Mouse (Mus musculus) myocyte (in vitro differentiated cells): ENCODE data around the gene Ntsr1. TPM values are rescaled to one million over a fixed set of nuclear protein-coding genes. Genes with fewer than 3 reads are reported as not detected.

Experiments
- H3K27me3 ChIP-seq: one replicate; pipeline ENCODE4 v1.6.1; 2011; ENCODE audit not compliant: control insufficient read depth, insufficient read depth, insufficient read length
- H3K36me3 ChIP-seq: one replicate; pipeline ENCODE4 v1.6.1; 2011; ENCODE audit not compliant: control insufficient read depth, insufficient read depth
- H3K4me2 ChIP-seq: one replicate; pipeline ENCODE4 v1.6.1; 2011; ENCODE audit warnings: low read depth, control low read depth
- H3K4me3 ChIP-seq: one replicate; pipeline ENCODE4 v1.5.1; 2011; ENCODE audit warnings: mild to moderate bottlenecking, control low read depth, moderate library complexity
- H3K79me2 ChIP-seq: one replicate; pipeline ENCODE4 v1.6.1; 2011; ENCODE audit not compliant: control insufficient read depth, insufficient read depth
- H3ac ChIP-seq: one replicate; pipeline ENCODE4 v1.6.1; 2011; ENCODE audit not compliant: control insufficient read depth, insufficient read length
- CEBPB ChIP-seq: IDR thresholded peaks from 2 replicates; pipeline ENCODE4 v1.6.1; 2011; ENCODE audit warnings: mild to moderate bottlenecking, moderate library complexity; ENCODE audit not compliant: poor library complexity, insufficient read depth, severe bottlenecking
- E2F4 ChIP-seq: IDR thresholded peaks from one replicate; pipeline ENCODE4 v1.6.1; 2011; ENCODE audit warnings: mild to moderate bottlenecking, control low read depth, moderate library complexity; ENCODE audit not compliant: insufficient read depth
- MAX ChIP-seq: IDR thresholded peaks from one replicate; pipeline ENCODE4 v1.6.1; 2011; ENCODE audit warnings: low read depth, mild to moderate bottlenecking, control low read depth
- MYOD1 ChIP-seq, 3 experiments: IDR thresholded peaks; one replicate each; pipeline ENCODE4 v1.6.1; 2011; ENCODE audit warnings: control low read depth in 2 of 3, low read depth in 2 of 3, mild to moderate bottlenecking in 2 of 3, moderate library complexity in 1 of 3; ENCODE audit not compliant: insufficient read length in 2 of 3, control insufficient read depth in 1 of 3
- MYOG ChIP-seq, 3 experiments: IDR thresholded peaks; one replicate each; pipeline ENCODE4 v1.6.1; 2011; ENCODE audit warnings: control low read depth in 2 of 3, low read depth in 2 of 3, mild to moderate bottlenecking in 2 of 3; ENCODE audit not compliant: insufficient read length in 2 of 3, control insufficient read depth in 1 of 3, insufficient read depth in 1 of 3
- POLR2A ChIP-seq: IDR thresholded peaks from one replicate; pipeline ENCODE4 v1.6.1; 2011; ENCODE audit warnings: low read depth, mild to moderate bottlenecking, control low read depth, moderate library complexity; ENCODE audit not compliant: insufficient read length
- POLR2AphosphoS2 ChIP-seq: IDR thresholded peaks from one replicate; pipeline ENCODE4 v1.6.1; 2011; ENCODE audit warnings: low read depth, control low read depth; ENCODE audit not compliant: insufficient read length
- REST ChIP-seq: IDR thresholded peaks from one replicate; pipeline ENCODE4 v1.6.1; 2011; ENCODE audit warnings: mild to moderate bottlenecking, control low read depth, moderate library complexity; ENCODE audit not compliant: insufficient read depth, insufficient read length
- SRF ChIP-seq: IDR thresholded peaks from one replicate; pipeline ENCODE4 v1.6.1; 2011; ENCODE audit warnings: low read depth; ENCODE audit not compliant: control insufficient read depth, insufficient read length
- TCF12 ChIP-seq: IDR thresholded peaks from one replicate; pipeline ENCODE4 v1.6.1; 2011; ENCODE audit warnings: mild to moderate bottlenecking, control low read depth; ENCODE audit not compliant: poor library complexity, insufficient read depth, severe bottlenecking
- TCF3 ChIP-seq: IDR thresholded peaks from one replicate; pipeline ENCODE4 v1.6.1; 2011; ENCODE audit warnings: low read depth, control low read depth; ENCODE audit not compliant: insufficient read length
- USF1 ChIP-seq: IDR thresholded peaks from one replicate; pipeline ENCODE4 v1.6.1; 2011; ENCODE audit warnings: low read depth, mild to moderate bottlenecking, control low read depth, moderate library complexity
- polyA plus RNA-seq: library from polyadenylated mRNA; unstranded; fragments of >200 nt; fragmentation: generic; extraction: Trizol; gene quantifications from one replicate; pipeline ENCODE4 v1.2.1, GENCODE M21; 2012; ENCODE audit warnings: missing spikeins

Ntsr1 gene
- not detected for polyA plus RNA-seq

DNA sequence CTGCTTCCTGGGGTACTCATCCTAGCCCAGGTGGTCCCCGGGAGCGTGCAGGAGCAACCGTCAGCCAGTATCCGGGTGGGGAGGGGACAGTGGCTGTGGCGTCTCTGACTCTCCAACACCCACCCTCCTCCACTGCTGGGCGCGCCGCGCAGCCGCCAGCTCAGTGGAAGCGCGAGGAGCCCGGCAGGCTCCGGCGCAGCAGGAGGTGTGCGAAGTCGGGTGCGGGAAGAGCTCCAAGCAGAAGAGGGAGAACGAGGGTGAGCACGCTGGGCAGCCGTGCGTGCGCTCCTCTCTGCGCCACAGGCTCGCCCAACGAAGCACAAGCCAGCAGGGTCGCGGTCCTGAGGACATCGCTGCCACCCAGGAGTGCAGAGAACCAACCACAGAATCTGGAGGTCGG is at the start of gene Ntsr1:
TSS of gene Ntsr1 (plus strand) at position 236 of the 400 bp plus-strand sequence.
- H3K27me3 ChIP-seq: peaks cover 74% of the 10 kb centered on the region
- H3K4me3 ChIP-seq: no peak within 1 kb of the TSS
- no peak within 1 kb of the TSS for H3K4me2 ChIP-seq
- no peaks in the 10 kb centered on the region for H3K36me3 ChIP-seq
- H3ac ChIP-seq: no peak within 1 kb of the TSS
- no peaks in the 10 kb centered on the region for H3K79me2 ChIP-seq
- TF ChIP-seq E2F4 (no peak), MYOD1 (IDR thresholded peaks at IDR 0.05; ENCODE audit: control insufficient read depth in 1 of 3, insufficient read length in 2 of 3, low read depth in 2 of 3) (no peak), SRF (no peak), POLR2A (no peak), POLR2AphosphoS2 (no peak), USF1 (no peak), MAX (no peak), CEBPB (no peak), REST (no peak), MYOG (IDR thresholded peaks at IDR 0.05; ENCODE audit: control insufficient read depth in 1 of 3, insufficient read depth in 1 of 3, insufficient read length in 2 of 3, low read depth in 2 of 3) (no peak), TCF3 (no peak), TCF12 (no peak)

DNA sequence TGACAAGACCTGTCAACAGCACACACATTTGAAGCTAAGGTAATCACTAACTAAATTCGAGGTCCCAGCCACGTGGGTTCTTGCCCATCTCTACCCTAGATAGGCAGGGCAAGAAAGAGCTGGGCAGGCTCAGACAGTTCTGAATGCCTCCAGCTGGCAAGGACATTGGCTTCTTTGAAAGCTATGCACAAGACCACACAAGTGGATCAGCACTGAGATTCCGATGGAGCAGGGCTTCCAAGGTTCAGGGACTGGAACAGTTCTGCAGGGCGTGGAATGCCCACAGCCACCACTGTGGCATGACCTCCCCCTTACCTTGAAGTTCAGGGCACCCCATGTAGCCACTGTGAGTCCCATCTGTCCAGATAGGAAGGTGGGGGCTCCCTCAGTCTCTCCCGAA is 49.2 kb upstream of the Ntsr1 start:
- no peak overlapping the region for H3ac ChIP-seq
- H3K27me3 ChIP-seq: peaks cover 10% of the 10 kb centered on the region
- H3K36me3 ChIP-seq: no peaks in the 10 kb centered on the region
- TF ChIP-seq REST: no peak
- TF ChIP-seq MYOG (IDR thresholded peaks at IDR 0.05; ENCODE audit: control insufficient read depth in 1 of 3, insufficient read depth in 1 of 3, insufficient read length in 2 of 3, low read depth in 2 of 3): no peak
- no peak for TF ChIP-seq POLR2A
- TF ChIP-seq TCF3: no peak
- no peak for TF ChIP-seq POLR2AphosphoS2
- no peak for TF ChIP-seq CEBPB
- no peak for TF ChIP-seq USF1
- TF ChIP-seq TCF12: no peak
- TF ChIP-seq MYOD1 (IDR thresholded peaks at IDR 0.05; ENCODE audit: control insufficient read depth in 1 of 3, insufficient read length in 2 of 3, low read depth in 2 of 3): no peak
- no peak for TF ChIP-seq SRF
- TF ChIP-seq MAX: no peak
- no peak for TF ChIP-seq E2F4
- H3K4me2 ChIP-seq: no peak overlapping the region
- H3K4me3 ChIP-seq: no peak overlapping the region
- H3K79me2 ChIP-seq: no peaks in the 10 kb centered on the region

DNA sequence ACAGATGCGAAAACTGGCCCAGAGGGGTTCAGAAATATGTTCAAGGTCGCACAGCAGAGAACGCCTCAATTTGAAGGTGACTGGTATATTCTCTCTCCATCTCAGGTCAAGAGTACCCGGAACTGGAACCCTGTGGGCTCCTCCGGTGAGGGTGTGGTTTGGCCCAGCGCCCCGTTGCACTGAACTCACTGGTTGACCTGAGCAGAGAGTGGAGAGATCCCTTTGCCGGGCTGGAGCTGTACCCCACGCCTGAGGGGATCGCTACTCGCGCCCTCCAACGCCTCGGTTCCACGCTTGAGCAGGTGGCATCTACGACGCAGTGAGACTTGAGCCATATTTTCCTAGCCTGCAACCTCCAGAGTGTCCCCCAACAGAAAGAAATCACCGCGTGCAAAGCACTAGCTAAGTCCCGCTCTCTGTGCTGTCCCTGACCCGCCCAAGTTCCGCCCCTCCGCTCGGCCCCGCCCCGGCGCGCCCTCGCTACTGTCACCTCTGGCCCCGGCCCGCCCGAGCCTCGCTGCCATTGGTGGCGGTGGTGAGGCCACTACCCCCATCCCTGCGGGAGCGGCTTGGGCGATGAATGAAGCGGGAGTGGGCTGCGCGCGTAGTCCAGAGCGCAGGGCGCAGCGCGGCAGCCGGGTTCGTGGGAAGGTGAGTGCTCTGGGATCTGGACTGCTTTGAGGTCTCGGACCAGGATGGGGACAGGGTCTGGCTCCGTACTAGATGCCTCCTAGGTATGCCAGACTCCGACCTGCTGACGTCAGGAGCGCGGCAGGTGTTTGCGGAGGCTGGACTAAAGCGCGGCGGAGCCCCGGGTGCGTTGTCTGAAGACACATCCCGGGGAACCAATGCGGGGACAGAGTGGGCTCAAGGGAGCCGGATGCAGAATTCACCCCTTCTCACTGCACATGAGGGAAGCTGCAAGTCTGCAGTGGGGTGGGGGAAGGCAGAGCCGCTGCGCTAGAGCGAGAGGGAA is 43.8 kb upstream of the Ntsr1 start, which contains the start of gene Slco4a1:
TSS of gene Slco4a1 (plus strand) at position 523 of the 976 bp plus-strand sequence.
- Histone ChIP-seq H3K4me2 (peak within 1 kb of the TSS; percentile 81), H3ac (no peak within 1 kb of the TSS), H3K4me3 (peak within 1 kb of the TSS; percentile 15), H3K27me3 (peaks cover 24% of the 10 kb centered on the region), H3K79me2 (no peaks in the 10 kb centered on the region), H3K36me3 (no peaks in the 10 kb centered on the region)
- no peak for TF ChIP-seq SRF
- TF ChIP-seq POLR2A: peak; percentile 22

DNA sequence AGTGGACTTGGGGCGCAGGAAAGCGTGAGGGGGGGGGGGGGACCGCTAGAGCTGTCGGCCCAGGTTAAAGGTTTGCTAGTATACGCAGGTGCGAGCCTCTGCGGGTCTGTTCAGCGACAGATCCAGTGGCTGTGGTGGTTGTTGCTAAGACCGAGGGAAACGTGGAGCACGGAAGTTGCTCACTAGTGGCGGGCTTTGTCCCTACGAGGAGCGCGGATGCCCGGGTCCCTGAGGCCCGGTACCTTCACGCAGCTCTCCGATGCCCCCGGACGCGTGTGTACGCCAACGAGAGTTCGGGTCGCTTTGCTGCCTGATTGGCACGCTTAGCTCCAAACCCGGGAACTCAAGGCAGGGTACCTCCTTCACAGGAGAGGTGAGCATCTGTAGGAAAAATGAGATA is 43.1 kb upstream of the Ntsr1 start:
- Histone ChIP-seq H3K36me3 (no peaks in the 10 kb centered on the region), H3K27me3 (peaks cover 20% of the 10 kb centered on the region), H3ac (no peak overlapping the region), H3K4me2 (peak overlapping the region; percentile 81), H3K79me2 (no peaks in the 10 kb centered on the region), H3K4me3 (peak overlapping the region; percentile 15)
- TF ChIP-seq TCF3 (no peak), MYOG (IDR thresholded peaks at IDR 0.05; ENCODE audit: control insufficient read depth in 1 of 3, insufficient read depth in 1 of 3, insufficient read length in 2 of 3, low read depth in 2 of 3) (no peak), MYOD1 (IDR thresholded peaks at IDR 0.05; ENCODE audit: control insufficient read depth in 1 of 3, insufficient read length in 2 of 3, low read depth in 2 of 3) (no peak), REST (no peak), POLR2A (no peak), MAX (no peak), USF1 (no peak), POLR2AphosphoS2 (no peak), TCF12 (no peak), CEBPB (no peak)

DNA sequence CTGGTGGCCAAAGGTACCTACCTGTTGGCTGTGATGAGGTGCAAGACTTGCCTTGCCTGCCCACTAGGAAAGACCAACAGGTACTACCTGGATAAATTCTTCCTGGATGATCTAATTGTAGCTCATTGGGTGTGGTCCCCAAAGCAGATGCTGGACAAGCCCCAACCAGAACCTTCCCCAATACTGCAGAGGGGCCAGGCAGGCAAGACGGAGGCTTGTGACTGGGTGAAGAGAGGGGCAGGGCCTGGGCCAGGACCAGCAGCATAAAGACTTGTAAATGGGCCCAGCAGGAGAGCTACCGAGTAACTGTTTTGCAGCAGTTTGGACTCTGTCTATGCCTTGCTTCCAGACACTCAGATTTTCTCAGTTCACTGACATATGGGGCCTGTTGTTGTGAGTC is 42.1 kb upstream of the Ntsr1 start:
- H3K27me3 ChIP-seq: peaks cover 20% of the 10 kb centered on the region
- TF ChIP-seq TCF12 (no peak), MAX (no peak), TCF3 (no peak), MYOD1 (IDR thresholded peaks at IDR 0.05; ENCODE audit: control insufficient read depth in 1 of 3, insufficient read length in 2 of 3, low read depth in 2 of 3) (no peak), REST (no peak), CEBPB (no peak), MYOG (IDR thresholded peaks at IDR 0.05; ENCODE audit: control insufficient read depth in 1 of 3, insufficient read depth in 1 of 3, insufficient read length in 2 of 3, low read depth in 2 of 3) (no peak), POLR2A (no peak)
- H3ac ChIP-seq: no peak overlapping the region
- H3K4me3 ChIP-seq: no peak overlapping the region
- H3K79me2 ChIP-seq: no peaks in the 10 kb centered on the region
- no peaks in the 10 kb centered on the region for H3K36me3 ChIP-seq
- H3K4me2 ChIP-seq: no peak overlapping the region
